Mouse (Mus musculus): ENCODE results near the gene Fmnl1.

The Fmnl1 gene

DNA sequence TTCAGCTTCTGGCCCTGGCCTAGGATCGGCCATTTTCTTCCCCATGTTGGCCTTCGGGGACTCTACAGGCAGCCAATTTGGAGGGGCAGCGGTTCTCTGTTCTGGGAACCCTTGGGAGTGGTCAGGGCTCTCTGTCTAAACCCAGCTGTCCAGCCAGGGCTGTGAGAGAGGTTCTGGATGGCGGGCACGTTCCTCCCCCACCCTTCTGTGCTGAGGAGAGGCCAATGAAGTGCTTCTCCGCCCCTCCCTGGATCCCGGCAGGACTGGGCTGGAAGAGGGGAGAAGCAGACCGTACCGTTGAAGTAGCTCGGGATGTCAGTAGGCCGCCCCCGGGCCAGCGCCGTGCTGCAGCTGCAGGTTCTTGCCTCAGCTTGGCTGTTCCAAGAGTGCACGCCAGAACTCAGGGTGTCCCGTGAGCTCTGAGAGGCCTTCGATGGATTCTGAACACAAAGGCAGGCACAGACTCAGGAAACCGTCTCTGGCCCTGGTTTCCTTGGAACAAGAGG, 53.1 kb downstream of the Fmnl1 start:
- DNase-seq: no peak

GRCm38 (mm10) chr11:103229608-103230007, 58.7 kb downstream of the Fmnl1 start:
- no peak for DNase-seq

DNA sequence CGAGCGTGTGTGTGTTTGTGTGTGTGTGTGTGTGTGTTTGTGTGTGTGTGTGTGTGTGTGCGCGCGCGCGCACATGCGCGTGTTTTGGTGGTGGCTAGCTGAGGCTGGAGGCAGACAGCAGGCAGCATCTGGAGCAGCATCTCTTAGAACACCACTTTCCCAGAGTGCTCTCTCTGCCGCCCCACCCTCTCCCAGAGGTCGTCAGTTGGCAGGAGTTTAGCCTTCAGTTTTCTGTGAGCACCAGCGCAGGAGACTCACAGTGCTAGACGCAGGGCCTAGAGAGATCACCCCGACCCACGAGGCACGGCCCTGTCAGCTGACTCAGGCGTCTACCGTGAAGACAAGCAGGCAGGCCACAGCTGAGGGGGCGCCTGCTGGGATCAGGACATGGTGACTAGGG, 59.7 kb downstream of the Fmnl1 start:
- no peak for DNase-seq

DNA sequence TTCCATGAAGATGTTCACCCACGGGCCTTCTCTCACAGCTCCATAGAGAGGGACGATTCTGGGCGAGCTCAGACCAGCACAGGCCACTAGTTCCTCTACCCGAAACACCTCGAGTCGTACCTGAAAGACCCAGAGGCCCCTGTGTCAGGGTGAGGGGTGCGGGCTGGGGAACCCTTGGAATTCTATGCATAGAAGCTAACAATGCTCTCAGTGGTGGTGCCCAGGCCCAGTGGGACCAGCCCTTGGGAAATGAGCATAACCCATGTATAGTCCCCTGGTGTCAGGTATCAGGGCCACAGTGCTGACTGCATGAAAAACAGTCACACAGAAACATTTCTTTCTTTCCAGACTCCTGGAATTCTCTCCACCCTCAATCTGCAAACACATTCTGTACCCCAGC, 60.5 kb downstream of the Fmnl1 start:
- no peak for DNase-seq

- peak; percentile 93 for DNase-seq
Observed at GRCm38 (mm10) chr11:103232966-103233365, 62.1 kb downstream of the Fmnl1 start.

DNA sequence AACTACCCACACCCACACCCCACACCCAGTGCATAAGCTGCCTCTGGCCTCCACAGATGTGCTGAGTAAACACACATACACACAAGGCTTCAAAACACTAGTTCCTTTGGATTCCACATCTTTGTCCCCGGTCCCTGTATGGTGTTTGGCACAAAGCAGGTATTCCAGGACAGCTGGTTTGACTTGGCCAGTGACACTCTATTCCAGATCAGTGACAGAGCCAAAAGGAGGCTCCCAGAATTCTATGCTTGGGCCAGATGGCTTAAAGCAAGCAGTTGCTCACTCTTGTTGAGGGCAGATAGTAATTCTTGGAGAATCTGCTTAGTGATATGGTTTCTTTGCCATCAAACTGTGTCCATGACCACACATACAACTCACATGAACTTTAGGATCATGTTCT, 63.5 kb downstream of the Fmnl1 start:
- no peak for DNase-seq

GRCm38 (mm10) chr11:103235702-103236101, 64.8 kb downstream of the Fmnl1 start:
- DNase-seq: peak; percentile 56

GRCm38 (mm10) chr11:103236431-103236830, 65.5 kb downstream of the Fmnl1 start:
- DNase-seq: no peak

DNA sequence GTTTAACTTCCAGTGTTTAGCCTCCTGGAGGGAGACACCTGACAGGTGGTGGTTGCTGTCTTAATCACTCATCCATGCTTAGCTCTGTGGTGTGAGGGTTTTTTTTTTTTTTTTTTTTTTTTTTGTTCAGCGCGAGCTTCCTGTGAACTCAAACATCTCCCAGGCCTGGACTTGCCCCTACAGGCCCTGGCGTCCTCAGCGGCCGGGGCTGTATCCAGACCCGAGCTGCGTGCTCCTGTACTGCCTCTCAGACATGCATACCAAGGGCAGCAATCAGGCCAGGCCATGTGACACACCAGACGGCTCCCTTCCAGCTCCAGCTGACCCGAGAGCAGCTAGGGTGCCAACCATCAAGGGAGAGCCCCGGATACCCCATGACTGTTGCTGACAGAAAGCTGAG, 66.0 kb downstream of the Fmnl1 start:
- DNase-seq: peak; percentile 38

DNA sequence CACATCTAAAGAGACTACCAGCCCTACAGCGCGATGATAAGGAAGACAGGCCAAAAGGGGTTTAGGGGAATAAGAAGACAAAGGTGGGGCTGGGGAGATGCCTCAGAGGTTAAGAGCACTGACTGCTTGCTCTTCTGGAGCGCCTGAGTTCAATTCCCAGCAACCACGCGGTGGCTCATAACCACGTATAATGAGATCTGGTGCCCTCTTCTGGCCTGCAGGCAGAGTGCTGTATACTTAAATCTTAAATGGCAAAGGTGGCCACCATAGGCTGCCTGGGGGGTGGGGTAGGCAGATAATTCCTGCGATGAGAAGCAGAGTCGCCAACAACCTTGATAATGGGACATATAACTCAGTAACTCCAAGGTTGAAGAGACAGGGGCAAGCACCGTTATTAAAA, 66.8 kb downstream of the Fmnl1 start:
- no peak for DNase-seq

GRCm38 (mm10) chr11:103240740-103241139, 69.8 kb downstream of the Fmnl1 start:
- peak; percentile 76 for DNase-seq

GRCm38 (mm10) chr11:103244856-103245255, 73.9 kb downstream of the Fmnl1 start:
- peak; percentile 20 for DNase-seq

GRCm38 (mm10) chr11:103246081-103246730, 75.3 kb downstream of the Fmnl1 start:
- DNase-seq: peak; percentile 44

- no peak for DNase-seq
Observed at GRCm38 (mm10) chr11:103246731-103247290, 75.9 kb downstream of the Fmnl1 start.

DNA sequence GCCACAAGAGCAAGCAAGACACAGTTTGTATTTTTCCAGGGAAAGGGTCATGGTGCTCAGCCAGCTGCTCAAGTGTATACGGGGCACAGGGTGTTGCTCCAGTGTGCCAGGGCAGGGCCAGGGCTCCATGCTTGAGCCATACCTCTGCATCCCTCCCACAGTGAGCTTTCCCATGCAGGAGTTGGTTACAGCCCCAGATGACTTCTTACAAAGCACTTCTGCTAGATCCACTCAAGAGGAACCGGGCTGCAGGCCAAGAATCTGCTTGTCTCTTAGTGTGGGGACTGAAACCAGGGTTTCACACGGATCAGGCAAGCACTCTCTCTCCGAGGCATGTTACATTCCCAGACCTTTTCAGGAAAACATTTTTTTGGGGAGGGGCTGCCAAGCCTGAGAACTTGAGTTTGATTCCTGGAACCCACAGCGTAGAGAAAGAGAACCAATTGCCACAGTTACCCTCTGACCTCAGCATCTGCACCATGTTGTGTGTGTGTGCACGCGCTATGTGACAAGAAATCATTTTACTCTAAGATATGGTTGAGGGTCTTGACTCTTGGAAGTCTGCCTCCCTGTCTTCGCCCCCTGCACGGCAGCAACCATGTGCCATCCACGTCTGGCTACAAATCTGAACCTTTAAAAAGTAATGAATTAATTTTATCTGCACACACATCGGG, 76.7 kb downstream of the Fmnl1 start:
- peak; percentile 90 for DNase-seq
